Mouse (Mus musculus) embryonic facial prominence, embryonic 12.5 days (tissue): ENCODE measurements around the gene Cyth2. TPM values are rescaled to one million over a fixed set of nuclear protein-coding genes. Genes with fewer than 3 reads are reported as not detected.

Source experiments
- polyA plus RNA-seq: library from polyadenylated mRNA; unstranded; fragments of >200 nt; fragmentation: Nextera tagmentation; extraction: Ambion mirVana; gene quantifications from 2 replicates; pipeline ENCODE4 v1.2.1, GENCODE M21; 2016

Cyth2 gene
- polyA plus RNA-seq, 1 experiment from 2014 or later, result 173 TPM

Other genes starting within 250 kb of the Cyth2 start
- 49.9 and 59.3 TPM in 2 replicates for gene Bcat2, start 244.4 kb downstream of the Cyth2 start, polyA plus RNA-seq
- 0.17 TPM in 1 of 2 replicates, not detected in the other for gene Fgf21, start 199.1 kb downstream of the Cyth2 start, polyA plus RNA-seq
- 0.56 and 0.61 TPM in 2 replicates for gene Fut1, start 197.3 kb downstream of the Cyth2 start, polyA plus RNA-seq
- gene Izumo1, start 192.8 kb downstream of the Cyth2 start, polyA plus RNA-seq, result 0.10 and 0.23 TPM in 2 replicates
- 16.4 and 16.8 TPM in 2 replicates for gene Rasip1, start 187.1 kb downstream of the Cyth2 start, polyA plus RNA-seq
- gene Mamstr, start 174.6 kb downstream of the Cyth2 start, polyA plus RNA-seq, result 4.0 and 5.4 TPM in 2 replicates
- gene Fut2, start 148.2 kb downstream of the Cyth2 start, polyA plus RNA-seq, result 0.27 and 0.51 TPM in 2 replicates
- gene Ntn5, start 130.6 kb downstream of the Cyth2 start, polyA plus RNA-seq, result 0.67 and 0.73 TPM in 2 replicates
- 2.9 and 3.1 TPM in 2 replicates for gene Sec1, start 120.2 kb downstream of the Cyth2 start, polyA plus RNA-seq
- gene Car11, start 114.7 kb downstream of the Cyth2 start, polyA plus RNA-seq, result 11.5 and 14.1 TPM in 2 replicates
- gene Dbp, start 109.5 kb downstream of the Cyth2 start, polyA plus RNA-seq, result 6.9 and 11.5 TPM in 2 replicates
- 926 and 973 TPM in 2 replicates for gene Rpl18, start 99.1 kb downstream of the Cyth2 start, polyA plus RNA-seq
- 34.7 and 35.3 TPM in 2 replicates for gene Sphk2, start 96.6 kb downstream of the Cyth2 start, polyA plus RNA-seq
- 1.3 TPM in 2 replicates for gene Fam83e, start 93.4 kb downstream of the Cyth2 start, polyA plus RNA-seq
- not detected in 2 replicates for gene Spaca4, start 88.8 kb downstream of the Cyth2 start, polyA plus RNA-seq
- 3.3 and 5.2 TPM in 2 replicates for gene Lmtk3, start 30.8 kb downstream of the Cyth2 start, polyA plus RNA-seq
- gene Sult2b1, start 29.9 kb downstream of the Cyth2 start, polyA plus RNA-seq, result 1.6 and 2.5 TPM in 2 replicates
- 2.4 and 2.5 TPM in 2 replicates for gene Kcnj14, start 10.2 kb upstream of the Cyth2 start, polyA plus RNA-seq
- 75.6 and 76.3 TPM in 2 replicates for gene Grwd1, start 16.4 kb upstream of the Cyth2 start, polyA plus RNA-seq
- gene Kdelr1, start 58.2 kb upstream of the Cyth2 start, polyA plus RNA-seq, result 53.6 and 66.3 TPM in 2 replicates
- gene Grin2d, start 63.8 kb upstream of the Cyth2 start, polyA plus RNA-seq, result 0.56 and 0.64 TPM in 2 replicates
- gene Syngr4, start 82.1 kb upstream of the Cyth2 start, polyA plus RNA-seq, result 0.33 and 0.82 TPM in 2 replicates
- 5.7 and 6.5 TPM in 2 replicates for gene Tmem143, start 82.4 kb upstream of the Cyth2 start, polyA plus RNA-seq
- gene Emp3, start 106.8 kb upstream of the Cyth2 start, polyA plus RNA-seq, result 78.5 and 84.9 TPM in 2 replicates
- gene Ccdc114, start 109.5 kb upstream of the Cyth2 start, polyA plus RNA-seq, result 3.8 and 4.2 TPM in 2 replicates
- 0.38 and 0.57 TPM in 2 replicates for gene Abcc6, start 215.7 kb upstream of the Cyth2 start, polyA plus RNA-seq
- gene Nomo1, start 219.1 kb upstream of the Cyth2 start, polyA plus RNA-seq, result 28.2 and 29.5 TPM in 2 replicates